Mouse (Mus musculus) CD8-positive naive resting alpha-beta T cell, adult 2 months (primary cell): ENCODE results near the gene Olfr51.
"Not testable (repeated sequence)": the region's sequence is repeated elsewhere in the genome, so short reads cannot be mapped to it uniquely, and the experiment has no call there.

Experiments
- DNase-seq, 2 experiments: peaks; one replicate each; pipeline ENCODE4 v3.0.0; 2022; ENCODE audit warnings: low read depth in 2 of 2, low spot score in 2 of 2

The Olfr51 gene

DNA sequence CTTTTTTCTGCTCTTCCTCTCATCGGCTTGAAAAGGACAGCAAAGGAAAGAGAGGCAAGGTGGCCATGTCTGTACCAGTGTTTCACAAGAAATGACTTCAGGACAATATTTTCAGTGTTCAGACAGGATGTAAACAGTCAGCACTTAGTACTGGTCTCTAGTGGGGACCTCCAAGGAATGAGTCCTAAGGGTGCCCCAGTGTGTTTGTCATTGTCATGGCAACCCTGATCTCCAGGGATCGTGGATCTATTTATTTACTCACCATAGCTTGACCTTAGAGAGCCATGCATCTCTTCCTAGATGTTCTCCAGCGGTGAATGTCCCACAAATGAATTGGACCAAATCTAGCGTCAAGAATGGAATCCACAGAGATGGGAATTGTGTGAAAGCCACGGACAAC lies at the start of gene Olfr51:
TSS of gene Olfr51 (plus strand) at position 301 of the 400 bp plus-strand sequence.
- no peak for DNase-seq

DNA sequence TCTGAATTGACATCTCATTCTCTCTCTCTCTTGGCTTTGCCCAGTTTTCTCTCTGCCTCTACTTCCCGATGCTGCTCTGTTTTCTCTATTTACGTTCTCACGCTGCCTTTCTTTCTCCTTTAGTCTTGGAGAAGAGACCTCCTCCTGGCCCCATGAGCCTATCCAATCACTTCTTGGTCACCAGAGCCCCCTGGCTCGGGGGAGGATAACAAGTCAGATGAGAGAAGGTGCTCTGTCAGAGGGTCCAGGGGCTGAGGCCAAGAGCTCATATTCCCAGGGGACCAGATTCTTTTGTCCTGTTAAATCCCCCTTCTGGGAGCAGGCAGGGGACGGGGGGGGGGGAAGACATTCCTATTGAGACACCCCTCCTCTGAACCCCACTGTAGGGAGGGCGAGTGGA lies 49.7 kb upstream of the Olfr51 start, which contains the start of gene Prop1:
TSS of gene Prop1 (minus strand) at position 101 of the 400 bp plus-strand sequence.
- no peak for DNase-seq

GRCm38 (mm10) chr11:50964886-50965285 lies 38.5 kb upstream of the Olfr51 start:
- no peak for DNase-seq

GRCm38 (mm10) chr11:50966230-50966629 lies 37.2 kb upstream of the Olfr51 start, which contains the start of gene Olfr1378:
Olfr1378 (plus strand) TSS chr11:50966530.
- no peak for DNase-seq

GRCm38 (mm10) chr11:50977216-50977615 lies 26.2 kb upstream of the Olfr51 start:
- DNase-seq = no peak

- DNase-seq = no peak
Observed at GRCm38 (mm10) chr11:50981667-50982066, 21.7 kb upstream of the Olfr51 start, which contains the start of gene Olfr1377. Olfr1377 (plus strand) TSS chr11:50981967.

- DNase-seq = no peak
Observed at GRCm38 (mm10) chr11:51011821-51012220, 8.4 kb downstream of the Olfr51 start.

GRCm38 (mm10) chr11:51013936-51014335 lies 10.5 kb downstream of the Olfr51 start, which contains the start of gene Olfr54:
Olfr54 (plus strand) TSS chr11:51014236.
- DNase-seq = no peak

- DNase-seq = no peak
Observed at GRCm38 (mm10) chr11:51016341-51016740, 12.9 kb downstream of the Olfr51 start.

DNA sequence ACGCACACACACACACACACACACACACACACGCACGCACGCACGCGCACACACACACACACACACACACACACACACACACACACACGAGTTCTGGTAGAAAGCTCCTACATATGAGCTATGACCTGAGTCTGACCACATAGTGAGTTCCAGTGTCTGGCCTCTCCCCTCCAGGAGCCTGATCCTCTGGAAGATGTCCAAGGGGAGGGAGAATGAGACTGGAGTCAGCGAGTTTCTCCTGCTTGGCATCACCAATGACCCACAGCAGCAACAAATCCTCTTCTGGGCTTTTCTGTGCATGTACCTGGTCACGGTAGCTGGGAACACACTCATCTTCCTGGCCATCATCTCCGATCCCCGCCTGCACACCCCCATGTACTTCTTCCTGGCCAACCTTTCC lies 23.4 kb downstream of the Olfr51 start:
- not testable (repeated sequence) for DNase-seq

DNA sequence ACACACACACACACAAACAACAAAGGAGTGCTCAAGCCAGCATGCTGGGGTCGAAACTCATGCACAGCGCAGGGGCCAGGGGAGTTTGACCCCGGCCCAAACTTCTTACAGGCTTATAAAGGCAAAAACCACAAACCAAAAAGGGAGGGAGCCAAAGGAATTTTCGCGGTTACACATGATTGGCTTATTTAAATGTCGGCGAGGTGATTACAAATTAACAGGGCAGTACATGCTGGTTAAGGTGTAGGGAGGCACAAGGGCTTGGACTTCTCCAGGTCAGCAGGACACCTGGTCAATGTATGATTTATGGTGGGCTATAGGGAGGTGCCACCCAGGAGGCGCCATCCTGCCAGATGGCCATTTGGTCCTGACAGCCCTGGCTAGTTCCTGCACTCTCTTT lies 26.0 kb downstream of the Olfr51 start:
- not testable (repeated sequence) for DNase-seq

- no peak for DNase-seq
Observed at GRCm38 (mm10) chr11:51030225-51030624, 26.8 kb downstream of the Olfr51 start.

GRCm38 (mm10) chr11:51032851-51033250 lies 29.5 kb downstream of the Olfr51 start:
- DNase-seq = peak in 1 of 2 experiments; percentile 20

DNA sequence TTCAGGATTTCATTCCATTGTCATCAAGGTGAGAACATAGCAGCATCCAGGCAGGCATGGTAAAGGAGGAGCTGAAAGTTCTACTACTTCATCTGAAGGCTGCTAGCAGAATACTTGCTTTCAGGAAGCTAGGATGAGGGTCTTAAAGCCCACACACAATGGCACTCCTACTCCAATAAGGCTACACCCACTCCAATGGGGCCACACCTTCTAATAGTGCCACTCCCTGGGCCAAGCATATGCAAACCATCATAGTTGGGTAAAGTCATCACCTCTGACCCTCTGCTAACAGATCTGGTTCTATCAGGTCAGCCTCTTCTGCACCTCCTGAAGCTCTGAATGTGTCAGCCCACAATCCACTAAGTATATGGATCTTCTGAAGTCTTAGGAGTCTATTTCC lies 30.7 kb downstream of the Olfr51 start:
- DNase-seq = not testable (repeated sequence)

- DNase-seq = no peak
Observed at GRCm38 (mm10) chr11:51035951-51036350, 32.6 kb downstream of the Olfr51 start.

DNA sequence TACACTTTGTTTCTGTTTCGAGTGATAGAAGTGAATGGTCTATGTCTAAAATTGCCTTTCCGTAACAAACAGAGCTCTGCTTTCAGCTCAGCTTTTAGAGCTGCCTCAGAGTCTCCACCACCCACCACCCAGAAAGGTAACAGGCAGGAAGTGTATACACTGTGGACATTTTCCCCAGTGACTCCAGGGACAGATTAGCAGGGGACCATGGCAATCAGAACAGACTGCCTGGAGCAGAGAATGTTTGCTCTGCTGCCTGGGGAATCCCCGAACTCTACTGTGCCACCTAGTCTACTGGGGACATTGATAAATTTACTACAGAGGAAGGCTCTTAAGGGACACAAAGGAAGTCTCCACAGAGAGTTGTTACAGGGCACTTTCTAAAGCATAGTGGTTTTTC lies 41.4 kb downstream of the Olfr51 start:
- DNase-seq = not testable (repeated sequence)

GRCm38 (mm10) chr11:51047809-51048208 lies 44.4 kb downstream of the Olfr51 start, which contains the start of gene Olfr1375:
Olfr1375 (plus strand) TSS chr11:51048109.
- not testable (repeated sequence) for DNase-seq

DNA sequence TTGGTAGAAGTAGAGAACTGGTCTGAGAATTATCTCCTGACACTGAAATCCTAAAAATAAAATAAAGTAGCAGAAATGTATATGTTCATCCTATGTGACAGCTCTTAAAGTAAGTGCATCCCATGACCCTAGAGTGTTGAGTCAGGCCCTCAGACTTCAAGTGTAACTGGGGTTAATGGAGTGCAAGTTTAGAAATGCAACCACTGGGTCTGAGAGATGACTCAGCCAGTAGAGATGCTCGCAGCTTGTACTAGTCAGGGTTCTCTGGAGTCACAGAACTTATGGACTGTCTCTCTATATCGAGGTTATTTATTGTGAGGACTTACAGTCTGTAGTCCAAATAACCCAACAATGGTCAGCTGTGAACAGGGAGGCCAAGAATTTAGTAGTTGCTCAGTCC lies 48.3 kb downstream of the Olfr51 start:
- no peak for DNase-seq

DNA sequence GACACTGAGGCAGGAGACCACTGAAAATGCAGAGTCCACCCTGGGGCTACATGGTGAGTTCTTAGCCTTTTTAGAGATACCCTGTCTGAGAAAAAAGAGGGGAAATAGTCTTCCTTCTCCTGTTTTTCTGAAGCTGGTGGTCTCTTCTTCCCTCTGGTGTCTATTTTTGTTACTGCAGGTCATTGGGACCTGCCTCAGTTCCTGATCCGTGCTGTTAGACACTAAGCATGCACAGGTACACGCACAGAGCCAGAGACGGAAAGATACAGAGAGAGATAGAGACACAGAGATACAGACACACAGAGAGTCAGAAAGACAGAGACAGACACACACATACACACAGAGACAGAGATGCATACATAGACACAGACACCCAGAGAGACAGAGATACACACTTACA lies 49.8 kb downstream of the Olfr51 start:
- no peak for DNase-seq

DNA sequence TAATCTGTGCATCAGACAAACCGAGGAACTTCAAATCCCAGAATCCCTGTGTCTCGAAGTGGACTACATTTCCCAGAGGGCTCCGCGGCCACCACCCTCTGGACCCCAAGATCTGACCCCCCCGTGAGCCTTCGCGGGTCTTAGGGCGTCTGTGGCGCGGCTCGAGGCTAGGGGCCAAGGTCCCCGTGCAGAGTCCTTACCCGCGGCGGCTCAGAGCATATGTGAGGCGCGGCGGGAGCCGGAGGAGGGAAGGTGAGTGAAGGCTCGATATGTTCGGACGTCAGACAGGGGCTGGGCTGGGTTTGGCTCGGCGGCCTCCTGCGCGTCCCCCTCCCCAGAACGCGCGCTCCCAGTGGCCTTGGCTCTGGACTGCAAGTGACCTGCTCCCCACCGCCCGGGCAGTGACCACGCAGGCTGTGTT lies 55.8 kb downstream of the Olfr51 start, which contains the start of gene Zfp354a:
TSS of gene Zfp354a (plus strand) at position 107 of the 421 bp plus-strand sequence.
- DNase-seq = no peak
